Mouse (Mus musculus): ENCODE results near the gene Ankrd12. TPM values are rescaled to one million over a fixed set of nuclear protein-coding genes. Genes with fewer than 3 reads are reported as not detected.
A peak's percentile ranks its signal among the peaks of the same experiment; 100 is the strongest.

Gene Ankrd12
- polyA plus RNA-seq, 1 experiment from 2014 or later, result 135 TPM

DNA sequence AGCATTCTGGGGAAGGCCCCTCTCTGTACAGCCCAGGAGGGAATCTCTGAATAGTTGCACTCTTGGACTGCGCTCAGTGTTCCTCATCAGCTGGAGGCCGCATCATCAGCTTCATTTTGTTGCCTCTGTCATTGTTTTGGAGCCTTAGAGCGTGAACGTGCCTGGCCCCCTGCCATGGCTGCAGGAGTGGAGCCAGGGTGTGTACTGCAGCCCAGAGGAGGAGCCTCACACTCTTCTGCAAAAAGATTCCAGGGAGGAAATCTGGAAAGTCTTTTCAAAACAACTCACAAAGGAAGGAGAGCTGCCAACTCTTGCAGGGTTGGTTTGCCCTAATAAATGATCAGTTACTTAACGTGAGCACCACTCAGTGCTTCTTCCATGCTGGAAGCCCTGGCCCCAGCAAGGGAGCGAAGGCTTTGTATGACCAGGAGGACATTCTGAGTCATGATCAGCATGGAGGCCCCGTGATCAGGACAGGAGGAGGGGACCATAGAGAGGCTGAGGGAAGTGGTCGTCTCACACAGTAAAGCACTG, 160.7 kb downstream of the Ankrd12 start:
- WGBS, result 4% methylated on average over 8 of the region's 8 CpGs
- H3K4me3 ChIP-seq, result no peak overlapping the region
- no peaks in the 10 kb centered on the region for H3K9me3 ChIP-seq
- H3K4me1 ChIP-seq, result peaks cover 18% of the 10 kb centered on the region
- H3K9ac ChIP-seq (replicated peaks), result no peak overlapping the region
- H3K36me3 ChIP-seq, result no peaks in the 10 kb centered on the region
- H3K4me2 ChIP-seq (replicated peaks), result no peak overlapping the region
- peak overlapping the region; percentile 89 for H3K27ac ChIP-seq (replicated peaks)
- ATAC-seq (replicated peaks), result peak; percentile 93
- no peaks in the 10 kb centered on the region for H3K27me3 ChIP-seq

Other genes starting within 250 kb of the Ankrd12 start
- 57.5 and 61.3 TPM in 2 replicates for gene Ralbp1, start 191.3 kb downstream of the Ankrd12 start, polyA plus RNA-seq (2015; fragmentation: Nextera tagmentation; extraction: Ambion mirVana)
- 76.3 and 77.5 TPM in 2 replicates for gene Twsg1, start 125.9 kb downstream of the Ankrd12 start, polyA plus RNA-seq (2015; fragmentation: Nextera tagmentation; extraction: Ambion mirVana)
- gene Ndufv2, start 24.5 kb upstream of the Ankrd12 start, polyA plus RNA-seq (2015; fragmentation: Nextera tagmentation; extraction: Ambion mirVana), result 322 and 326 TPM in 2 replicates
- 43.6 and 48.5 TPM in 2 replicates for gene Washc1, start 34.5 kb upstream of the Ankrd12 start, polyA plus RNA-seq (2015; fragmentation: Nextera tagmentation; extraction: Ambion mirVana)
- 9.2 and 11.7 TPM in 2 replicates for gene Ddx11, start 46.4 kb upstream of the Ankrd12 start, polyA plus RNA-seq (2015; fragmentation: Nextera tagmentation; extraction: Ambion mirVana)